Mouse (Mus musculus) midbrain, embryonic 13.5 days (tissue): ENCODE measurements at regions not wholly inside any gene's neighbourhood (a gene's known extent, or its start where the extent isn't known, plus 50 kb on each side); places are given as distances from the start of the nearest gene placed in this dataset.

ENCODE experiments used
- ATAC-seq: fragments of 200-750 bp; cut with Nextera tagmentation; 2 replicates; pipeline ENCODE4 v1.8.0; 2017; ENCODE audit warnings: mild to moderate bottlenecking, moderate TSS enrichment, moderate library complexity
- H3K27ac ChIP-seq: fragments of 300-500 bp; sonication (generic); 2 replicates; pipeline ENCODE4 v1.5.1; 2015; ENCODE audit warnings: inconsistent platforms, mild to moderate bottlenecking, moderate library complexity
- H3K27me3 ChIP-seq: fragments of 300-500 bp; sonication (generic); 2 replicates; pipeline ENCODE4 v1.6.1; 2015; ENCODE audit warnings: mild to moderate bottlenecking, inconsistent platforms
- H3K36me3 ChIP-seq: fragments of 300-500 bp; sonication (generic); 2 replicates; pipeline ENCODE4 v1.6.1; 2015; ENCODE audit warnings: mild to moderate bottlenecking, inconsistent platforms
- H3K4me1 ChIP-seq: fragments of 300-500 bp; sonication (generic); replicated peaks from 2 replicates; pipeline ENCODE4 v1.6.1; 2015; ENCODE audit warnings: inconsistent platforms
- H3K4me2 ChIP-seq: fragments of 300-500 bp; sonication (generic); replicated peaks from 2 replicates; pipeline ENCODE4 v1.6.1; 2015; ENCODE audit warnings: moderate library complexity, mild to moderate bottlenecking, inconsistent platforms
- H3K4me3 ChIP-seq: fragments of 300-500 bp; sonication (generic); replicated peaks from 2 replicates; pipeline ENCODE4 v1.5.1; 2015; ENCODE audit warnings: mild to moderate bottlenecking, inconsistent platforms
- H3K9ac ChIP-seq: fragments of 300-500 bp; sonication (generic); replicated peaks from 2 replicates; pipeline ENCODE4 v1.6.1; 2015; ENCODE audit warnings: mild to moderate bottlenecking, inconsistent platforms
- H3K9me3 ChIP-seq: fragments of 300-500 bp; sonication (generic); 2 replicates; pipeline ENCODE4 v1.6.1; 2016; ENCODE audit warnings: mild to moderate bottlenecking, inconsistent platforms
- WGBS: fragments of 180-500 bp; shearing (Covaris S2); methylation state at CpG from one replicate; pipeline ENCODE4 v1.1.7; 2015; 5-methylcytosine and 5-hydroxymethylcytosine counted together

GRCm38 (mm10) chr7:118296856-118297518, 53.5 kb upstream of the Smg1 start:
- H3K9ac ChIP-seq, result no peak overlapping the region
- 59% methylated on average over 14 of the region's 14 CpGs for WGBS
- 0 out of 2 replicates have a peak overlapping the region, but pooled peaks have one; percentile 1 for H3K4me3 ChIP-seq
- H3K9me3 ChIP-seq, result peaks cover 6% of the 10 kb centered on the region; the same call in 1 of the 2 replicates
- no peaks in the 10 kb centered on the region for H3K27me3 ChIP-seq
- H3K36me3 ChIP-seq, result no peaks in the 10 kb centered on the region
- peak overlapping the region; percentile 40 for H3K4me2 ChIP-seq
- no peak overlapping the region for H3K27ac ChIP-seq
- no peak for ATAC-seq
- peaks cover 7% of the 10 kb centered on the region; the same call in 1 of the 2 replicates for H3K4me1 ChIP-seq

GRCm38 (mm10) chr7:118295855-118296254, 52.4 kb upstream of the Smg1 start:
- H3K27ac ChIP-seq, result no peak overlapping the region
- H3K36me3 ChIP-seq, result no peaks in the 10 kb centered on the region
- no peak overlapping the region for H3K4me3 ChIP-seq
- H3K27me3 ChIP-seq, result no peaks in the 10 kb centered on the region
- no peak for ATAC-seq
- no peak overlapping the region for H3K9ac ChIP-seq
- H3K9me3 ChIP-seq, result peaks cover 6% of the 10 kb centered on the region; the same call in 1 of the 2 replicates
- WGBS, result 83% methylated on average over 6 of the region's 6 CpGs
- H3K4me2 ChIP-seq, result no peak overlapping the region
- peaks cover 7% of the 10 kb centered on the region; the same call in 1 of the 2 replicates for H3K4me1 ChIP-seq

GRCm38 (mm10) chr7:118295275-118295674, 51.8 kb upstream of the Smg1 start:
- no peak overlapping the region for H3K4me3 ChIP-seq
- peaks cover 7% of the 10 kb centered on the region; the same call in 1 of the 2 replicates for H3K4me1 ChIP-seq
- no peak overlapping the region for H3K9ac ChIP-seq
- no peak overlapping the region for H3K4me2 ChIP-seq
- H3K27me3 ChIP-seq, result no peaks in the 10 kb centered on the region
- no peak overlapping the region for H3K27ac ChIP-seq
- H3K36me3 ChIP-seq, result no peaks in the 10 kb centered on the region
- no peak for ATAC-seq
- 83% methylated on average over 11 of the region's 11 CpGs for WGBS
- H3K9me3 ChIP-seq, result peaks cover 6% of the 10 kb centered on the region; the same call in 1 of the 2 replicates

GRCm38 (mm10) chr7:118294637-118295036, 51.2 kb upstream of the Smg1 start:
- ATAC-seq, result no peak
- Histone ChIP-seq H3K4me2 (no peak overlapping the region), H3K36me3 (no peaks in the 10 kb centered on the region), H3K27me3 (no peaks in the 10 kb centered on the region), H3K9me3 (peaks cover 6% of the 10 kb centered on the region; the same call in 1 of the 2 replicates), H3K9ac (no peak overlapping the region), H3K27ac (no peak overlapping the region), H3K4me1 (peaks cover 7% of the 10 kb centered on the region; the same call in 1 of the 2 replicates), H3K4me3 (no peak overlapping the region)
- 96% methylated on average over 12 of the region's 12 CpGs for WGBS
